Mouse (Mus musculus) brain, adult 2 months (tissue): ENCODE data around the gene Pip4k2a.

Experiments used
- DNase-seq: peaks from one replicate; pipeline ENCODE4 v3.0.0; 2011; ENCODE audit warnings: low read depth, low spot score

Gene Pip4k2a

GRCm38 (mm10) chr2:18979675-18980074 is 18.3 kb downstream of the Pip4k2a start:
- DNase-seq, result peak; percentile 49

- DNase-seq, result no peak
These were observed 18.9 kb downstream of the Pip4k2a start for GRCm38 (mm10) chr2:18979046-18979445.

- no peak for DNase-seq
These were observed 20.6 kb downstream of the Pip4k2a start for GRCm38 (mm10) chr2:18977201-18977805.

- DNase-seq, result no peak
These were observed 21.8 kb downstream of the Pip4k2a start for GRCm38 (mm10) chr2:18976175-18976574.

- DNase-seq, result no peak
These were observed 22.9 kb downstream of the Pip4k2a start for GRCm38 (mm10) chr2:18974882-18975645.

GRCm38 (mm10) chr2:18971564-18971963 is 26.4 kb downstream of the Pip4k2a start:
- DNase-seq, result no peak

- DNase-seq, result no peak
These were observed 27.5 kb downstream of the Pip4k2a start for GRCm38 (mm10) chr2:18970461-18970860.

- no peak for DNase-seq
These were observed 28.8 kb downstream of the Pip4k2a start for GRCm38 (mm10) chr2:18969066-18969681.

GRCm38 (mm10) chr2:18967451-18968063 is 30.4 kb downstream of the Pip4k2a start:
- no peak for DNase-seq

GRCm38 (mm10) chr2:18966566-18966965 is 31.4 kb downstream of the Pip4k2a start:
- DNase-seq, result no peak

- DNase-seq, result no peak
These were observed 32.0 kb downstream of the Pip4k2a start for GRCm38 (mm10) chr2:18965950-18966349.

GRCm38 (mm10) chr2:18965108-18965507 is 32.8 kb downstream of the Pip4k2a start:
- peak; percentile 12 for DNase-seq

- no peak for DNase-seq
These were observed 34.5 kb downstream of the Pip4k2a start for GRCm38 (mm10) chr2:18963286-18964040.

- no peak for DNase-seq
These were observed 35.4 kb downstream of the Pip4k2a start for GRCm38 (mm10) chr2:18962502-18962901.

- DNase-seq, result no peak
These were observed 37.5 kb downstream of the Pip4k2a start for GRCm38 (mm10) chr2:18960376-18960973.

- no peak for DNase-seq
These were observed 38.4 kb downstream of the Pip4k2a start for GRCm38 (mm10) chr2:18959558-18959957.

- DNase-seq, result no peak
These were observed 38.9 kb downstream of the Pip4k2a start for GRCm38 (mm10) chr2:18959008-18959407.

GRCm38 (mm10) chr2:18958501-18958900 is 39.4 kb downstream of the Pip4k2a start:
- no peak for DNase-seq

GRCm38 (mm10) chr2:18958044-18958443 is 39.9 kb downstream of the Pip4k2a start:
- no peak for DNase-seq

- DNase-seq, result no peak
These were observed 40.5 kb downstream of the Pip4k2a start for GRCm38 (mm10) chr2:18957459-18957858.

- DNase-seq, result peak; percentile 53
These were observed 41.0 kb downstream of the Pip4k2a start for GRCm38 (mm10) chr2:18956945-18957344.
